Mouse (Mus musculus) limb, embryonic 11.5 days (tissue): ENCODE data around the gene Pex14. TPM values are rescaled to one million over a fixed set of nuclear protein-coding genes. Genes with fewer than 3 reads are reported as not detected.

Source experiments
- ATAC-seq: fragments of 200-750 bp; cut with Nextera tagmentation; 2 replicates; pipeline ENCODE4 v1.8.0; 2017; ENCODE audit warnings: low read depth; ENCODE audit not compliant: insufficient number of reproducible peaks, low FRiP score, low TSS enrichment
- DNase-seq: peaks from one replicate; pipeline ENCODE4 v3.0.0-alpha.2; 2015; ENCODE audit warnings: low spot score
- H3K27ac ChIP-seq: fragments of 300-500 bp; sonication (generic); replicated peaks from 2 replicates; pipeline ENCODE4 v1.5.1; 2014; ENCODE audit warnings: low read depth, mild to moderate bottlenecking, low read length
- H3K27me3 ChIP-seq: fragments of 300-500 bp; sonication (generic); 2 replicates; pipeline ENCODE4 v1.6.1; 2014; ENCODE audit warnings: mild to moderate bottlenecking, low read length, mixed read lengths; ENCODE audit not compliant: control insufficient read depth, insufficient read depth
- H3K36me3 ChIP-seq: fragments of 300-500 bp; sonication (generic); 2 replicates; pipeline ENCODE4 v1.6.1; 2014; ENCODE audit warnings: mild to moderate bottlenecking, low read length, moderate library complexity, mixed read lengths; ENCODE audit not compliant: control insufficient read depth, insufficient read depth
- H3K4me1 ChIP-seq: fragments of 300-500 bp; sonication (generic); 2 replicates; pipeline ENCODE4 v1.6.1; 2014; ENCODE audit warnings: low read length, mixed read lengths; ENCODE audit not compliant: control insufficient read depth, insufficient read depth
- H3K4me2 ChIP-seq: fragments of 300-500 bp; sonication (generic); 2 replicates; pipeline ENCODE4 v1.6.1; 2014; ENCODE audit warnings: low read depth, mild to moderate bottlenecking, moderate library complexity; ENCODE audit not compliant: severe bottlenecking
- H3K4me3 ChIP-seq: fragments of 300-500 bp; sonication (generic); 2 replicates; pipeline ENCODE4 v1.5.1; 2014; ENCODE audit warnings: low read depth, low read length
- H3K9ac ChIP-seq: fragments of 300-500 bp; sonication (generic); 2 replicates; pipeline ENCODE4 v1.6.1; 2014; ENCODE audit warnings: mild to moderate bottlenecking, low read length
- H3K9me3 ChIP-seq: fragments of 300-500 bp; sonication (generic); 2 replicates; pipeline ENCODE4 v1.6.1; 2016; ENCODE audit warnings: low read length; ENCODE audit not compliant: control insufficient read depth
- WGBS: fragments of 180-500 bp; shearing (Covaris S2); extraction: QIAGEN DNeasy Blood & Tissue Kit; methylation state at CpG from one replicate; pipeline ENCODE4 v1.1.7; 2014; 5-methylcytosine and 5-hydroxymethylcytosine counted together
- polyA plus RNA-seq: library from polyadenylated mRNA; unstranded; fragments of >200 nt; fragmentation: Nextera tagmentation; extraction: Ambion mirVana; gene quantifications from 2 replicates; pipeline ENCODE4 v1.2.1, GENCODE M21; 2014

Pex14 gene
- 41.1 and 41.6 TPM in 2 replicates for polyA plus RNA-seq

DNA sequence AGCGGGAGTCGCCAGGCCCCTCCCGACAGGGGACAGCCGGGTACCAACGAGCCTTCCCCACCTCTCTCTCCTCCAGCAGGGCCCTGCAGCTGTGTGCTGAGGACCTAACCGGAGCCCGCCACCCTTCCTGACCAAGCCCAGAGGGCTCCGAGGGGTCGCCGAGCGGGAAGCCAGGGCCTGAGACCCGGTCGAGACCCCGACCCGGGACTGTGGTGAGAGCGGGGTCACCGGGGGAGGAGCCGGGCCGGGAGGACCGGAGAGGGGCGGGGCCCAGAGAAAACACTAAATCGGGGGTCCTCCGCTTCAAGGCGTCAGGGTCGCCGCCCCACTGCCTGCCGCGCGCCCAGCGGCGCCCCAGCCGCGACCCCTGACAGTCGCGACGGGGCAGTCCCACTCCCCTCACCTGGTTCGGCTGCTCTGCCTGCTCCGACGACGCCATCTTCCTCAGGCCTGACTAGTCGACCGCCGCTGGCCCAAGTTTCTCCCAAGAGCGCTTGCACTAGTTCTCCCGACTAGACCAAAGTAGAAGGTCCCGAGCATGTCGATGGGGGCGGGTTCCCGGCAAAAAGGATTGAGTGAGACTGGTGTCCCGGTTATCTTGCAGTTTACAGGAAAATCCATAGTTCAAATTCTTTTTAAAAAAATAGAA lies at the start of gene Pex14:
Pex14 (minus strand) TSS at position 508 of the 649 bp plus-strand sequence.
- peak; percentile 92 for DNase-seq
- Histone ChIP-seq H3K9ac (peak within 1 kb of the TSS; percentile 81), H3K27me3 (no peaks in the 10 kb centered on the region), H3K4me3 (peak within 1 kb of the TSS; percentile 96), H3K4me2 (peak within 1 kb of the TSS; percentile 85), H3K36me3 (no peaks in the 10 kb centered on the region), H3K9me3 (no peaks in the 10 kb centered on the region), H3K4me1 (peaks cover 7% of the 10 kb centered on the region; the same call in 1 of the 2 replicates), H3K27ac (0 out of 2 replicates have a peak within 1 kb of the TSS, but pooled peaks have one; percentile 30)
- peak; percentile 61 for ATAC-seq
- under 1% methylated on average over 50 of the region's 50 CpGs for WGBS

DNA sequence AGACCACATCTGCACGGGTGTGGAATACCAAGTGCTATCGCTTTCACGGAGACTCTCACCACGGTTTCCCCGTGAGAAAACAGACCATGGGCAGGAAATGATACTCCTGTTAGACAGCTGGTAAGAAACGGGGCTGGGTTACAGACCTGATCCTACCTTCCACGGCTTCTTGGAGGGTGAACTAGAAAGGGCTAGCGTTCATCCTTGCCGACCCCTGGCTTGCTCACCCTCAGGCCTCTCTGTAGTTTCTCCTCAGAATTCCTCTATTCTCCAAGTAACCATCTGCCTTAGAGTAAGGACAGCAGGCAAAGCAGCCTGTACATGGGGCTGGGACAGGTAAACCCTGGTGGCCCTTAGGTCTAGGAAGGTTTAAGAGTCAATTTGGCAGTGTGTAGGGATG lies 49.5 kb upstream of the Pex14 start:
- no peak overlapping the region for H3K4me3 ChIP-seq

DNA sequence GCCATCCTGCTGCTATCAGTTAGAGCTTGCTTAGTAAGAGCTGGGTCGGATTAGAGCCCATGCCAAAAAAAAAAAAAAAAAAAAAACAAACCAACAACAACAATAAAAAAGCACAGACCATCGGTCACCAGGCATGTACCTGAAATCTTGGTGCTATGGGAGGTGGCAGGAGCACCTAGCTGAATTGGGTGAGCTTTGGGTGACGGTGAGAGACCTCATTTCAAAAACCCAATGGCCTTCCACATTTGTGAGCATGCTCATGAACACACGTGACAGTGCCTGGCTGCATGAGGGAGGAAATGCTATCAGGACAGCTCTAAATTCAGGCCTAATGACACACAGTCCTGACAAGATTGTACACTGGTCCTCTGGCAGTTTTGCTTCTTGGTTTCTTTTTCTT lies 48.4 kb upstream of the Pex14 start:
- WGBS, result 81% methylated on average over 4 of the region's 4 CpGs
- H3K9ac ChIP-seq, result no peak overlapping the region
- H3K4me3 ChIP-seq, result no peak overlapping the region
- H3K4me1 ChIP-seq, result no peaks in the 10 kb centered on the region
- peaks cover 18% of the 10 kb centered on the region for H3K36me3 ChIP-seq
- no peak overlapping the region for H3K4me2 ChIP-seq
- H3K9me3 ChIP-seq, result no peaks in the 10 kb centered on the region
- H3K27me3 ChIP-seq, result no peaks in the 10 kb centered on the region
- ATAC-seq, result no peak
- no peak overlapping the region for H3K27ac ChIP-seq
- DNase-seq, result no peak

More for the DNA sequence above, 49.5 kb upstream of the Pex14 start:
- no peaks in the 10 kb centered on the region for H3K9me3 ChIP-seq
- DNase-seq (no peak), ATAC-seq (no peak)
- H3K27ac ChIP-seq, result no peak overlapping the region
- H3K9ac ChIP-seq, result no peak overlapping the region
- no peaks in the 10 kb centered on the region for H3K4me1 ChIP-seq
- no peak overlapping the region for H3K4me2 ChIP-seq
- no peaks in the 10 kb centered on the region for H3K27me3 ChIP-seq
- WGBS, result 88% methylated on average over 9 of the region's 9 CpGs
- peaks cover 25% of the 10 kb centered on the region for H3K36me3 ChIP-seq

DNA sequence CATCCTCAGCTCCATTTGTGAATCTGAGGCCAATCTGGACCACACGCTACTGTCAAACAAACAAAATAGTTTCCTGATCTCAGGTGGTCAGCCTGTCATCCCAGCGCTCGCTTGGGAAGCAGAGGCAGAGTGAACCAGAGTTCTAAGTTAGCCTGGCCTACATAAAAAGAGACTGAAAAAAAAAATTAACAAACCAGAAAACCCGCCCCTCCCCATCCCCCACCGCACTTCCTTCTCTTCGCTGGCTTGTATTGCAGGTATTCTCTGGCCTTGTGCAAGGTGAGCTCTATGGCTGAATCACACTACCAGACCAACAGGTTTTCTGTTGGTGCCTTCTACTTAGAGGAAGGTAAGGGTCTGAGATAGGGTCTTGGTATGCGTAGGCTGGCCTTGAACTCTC lies 47.9 kb upstream of the Pex14 start:
- ATAC-seq (no peak), DNase-seq (no peak)
- Histone ChIP-seq H3K4me3 (no peak overlapping the region), H3K9ac (no peak overlapping the region), H3K4me1 (no peaks in the 10 kb centered on the region), H3K27ac (no peak overlapping the region), H3K4me2 (no peak overlapping the region), H3K27me3 (no peaks in the 10 kb centered on the region), H3K9me3 (no peaks in the 10 kb centered on the region), H3K36me3 (peaks cover 15% of the 10 kb centered on the region)
- WGBS, result 83% methylated on average over 7 of the region's 7 CpGs

DNA sequence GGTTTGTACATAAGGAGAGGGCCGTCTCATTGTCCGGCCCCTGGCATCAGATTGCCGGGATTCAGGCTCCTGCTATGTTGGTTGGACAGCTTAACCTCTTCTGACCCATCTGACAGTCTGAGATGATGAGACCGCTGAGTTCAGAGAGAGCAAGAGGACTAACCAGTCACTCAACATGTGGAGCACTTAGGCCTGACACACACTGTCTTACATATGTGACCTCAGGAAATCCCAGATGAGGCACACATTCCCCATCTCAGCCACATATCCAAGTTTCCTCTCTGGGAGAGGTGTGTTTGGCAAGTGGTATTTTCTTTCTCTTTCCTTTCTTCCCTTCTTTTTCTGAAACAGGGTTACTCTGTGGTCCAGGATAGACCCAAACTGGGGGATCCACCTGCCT lies 45.5 kb upstream of the Pex14 start:
- 87% methylated on average over 4 of the region's 4 CpGs for WGBS
- Histone ChIP-seq H3K4me1 (no peaks in the 10 kb centered on the region), H3K9ac (no peak overlapping the region), H3K27me3 (no peaks in the 10 kb centered on the region), H3K36me3 (peaks cover under 1% of the 10 kb centered on the region; the same call in 1 of the 2 replicates), H3K4me3 (no peak overlapping the region), H3K4me2 (no peak overlapping the region), H3K9me3 (no peaks in the 10 kb centered on the region), H3K27ac (no peak overlapping the region)
- DNase-seq, result no peak
- no peak for ATAC-seq

DNA sequence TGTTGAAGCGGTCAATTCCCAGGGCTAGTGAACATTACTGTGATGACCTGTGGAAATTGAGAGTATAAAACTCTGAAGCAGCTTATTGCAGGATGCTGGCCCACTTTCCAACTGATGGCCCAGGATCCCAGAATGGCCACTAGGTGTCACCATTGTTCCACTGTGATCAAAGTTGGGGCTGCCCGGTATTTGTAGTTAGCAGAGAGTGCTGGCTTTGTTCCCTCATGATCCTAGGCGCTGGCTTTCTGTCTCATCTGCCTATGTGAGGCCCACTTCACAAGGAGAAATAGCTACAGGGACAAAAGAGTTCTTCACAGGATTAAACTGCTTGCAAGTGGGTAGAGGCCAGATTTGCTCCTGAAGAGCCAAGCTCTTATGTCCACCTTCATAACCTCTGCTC lies 44.8 kb upstream of the Pex14 start:
- DNase-seq (peak; percentile 93), ATAC-seq (peak; percentile 79)
- no peaks in the 10 kb centered on the region for H3K27me3 ChIP-seq
- no peaks in the 10 kb centered on the region for H3K36me3 ChIP-seq
- H3K9ac ChIP-seq, result no peak overlapping the region
- H3K4me3 ChIP-seq, result no peak overlapping the region
- no peaks in the 10 kb centered on the region for H3K4me1 ChIP-seq
- no peaks in the 10 kb centered on the region for H3K9me3 ChIP-seq
- no peak overlapping the region for H3K27ac ChIP-seq
- WGBS, result 9% methylated on average over 3 of the region's 3 CpGs
- no peak overlapping the region for H3K4me2 ChIP-seq

DNA sequence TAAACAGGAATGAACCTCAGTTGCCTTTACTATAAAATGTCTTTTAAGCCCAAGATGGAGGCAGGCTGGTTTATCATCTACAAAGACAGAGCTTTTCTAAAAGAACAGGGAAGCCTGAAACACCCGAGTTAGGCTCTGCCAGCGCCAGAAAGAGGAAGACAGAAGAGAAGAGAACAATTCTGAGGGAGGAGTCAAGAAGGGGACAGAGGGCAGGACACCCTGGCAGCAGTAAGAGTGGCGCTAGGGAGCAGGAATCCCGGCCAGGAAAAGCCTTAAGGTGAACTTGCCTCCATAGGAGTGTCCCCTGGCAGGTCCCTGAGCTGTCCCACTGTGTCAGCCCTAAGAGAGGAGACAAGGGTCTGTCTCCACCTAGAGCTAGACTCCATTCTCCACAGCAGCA lies 43.9 kb upstream of the Pex14 start:
- Histone ChIP-seq H3K27ac (no peak overlapping the region), H3K9ac (no peak overlapping the region), H3K4me1 (no peaks in the 10 kb centered on the region), H3K36me3 (no peaks in the 10 kb centered on the region), H3K9me3 (no peaks in the 10 kb centered on the region), H3K4me2 (no peak overlapping the region), H3K27me3 (no peaks in the 10 kb centered on the region), H3K4me3 (no peak overlapping the region)
- ATAC-seq (no peak), DNase-seq (no peak)
- 38% methylated on average over 4 of the region's 4 CpGs for WGBS

DNA sequence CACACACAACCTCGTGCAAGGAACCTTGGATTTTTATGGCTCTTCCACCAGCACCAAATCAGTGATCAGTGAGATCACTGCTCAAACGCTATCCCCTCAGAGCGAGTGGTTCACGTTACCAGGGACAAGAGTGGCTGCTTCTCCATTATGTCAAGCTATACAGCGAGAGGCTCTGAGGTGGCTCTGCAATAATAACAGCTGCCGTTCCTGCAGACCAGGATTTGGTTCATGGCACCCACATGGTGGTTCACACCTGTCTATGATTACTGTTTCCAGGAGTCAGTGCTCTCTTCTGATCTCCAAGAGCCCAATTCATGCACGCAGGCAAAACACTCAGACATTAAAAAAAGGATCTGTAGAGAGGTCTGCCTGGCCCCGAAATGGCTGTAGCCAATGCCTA lies 38.8 kb upstream of the Pex14 start:
- H3K9me3 ChIP-seq, result no peaks in the 10 kb centered on the region
- H3K4me1 ChIP-seq, result peaks cover 4% of the 10 kb centered on the region
- no peaks in the 10 kb centered on the region for H3K36me3 ChIP-seq
- DNase-seq (no peak), ATAC-seq (no peak)
- 69% methylated on average over 8 of the region's 8 CpGs for WGBS
- no peak overlapping the region for H3K27ac ChIP-seq
- H3K27me3 ChIP-seq, result no peaks in the 10 kb centered on the region
- no peak overlapping the region for H3K9ac ChIP-seq
- no peak overlapping the region for H3K4me2 ChIP-seq
- H3K4me3 ChIP-seq, result no peak overlapping the region
